Mouse (Mus musculus) heart, postnatal 36 days (tissue): Measurements from ENCODE around the gene Lpin1. TPM values are rescaled to one million over a fixed set of nuclear protein-coding genes. Genes with fewer than 3 reads are reported as not detected.
A peak's percentile ranks its signal among the peaks of the same experiment; 100 is the strongest.

ENCODE experiments used
- DNase-seq, 2 experiments: peaks; one replicate each; pipeline ENCODE4 v3.0.0; 2021 to 2022
- intact Hi-C: fragments of 180-260 bp; cut with DNase I; formaldehyde crosslinking; loops from one replicate; pipeline ENCODE4 v1.15.1; 2025
- total RNA-seq, 2 experiments: library from RNA; stranded (reverse); gene quantifications; 2 replicates each; pipeline ENCODE4 v1.2.3; 2021

Gene Lpin1
- 100 to 1,000 TPM; 106 to 172 TPM for total RNA-seq

DNA sequence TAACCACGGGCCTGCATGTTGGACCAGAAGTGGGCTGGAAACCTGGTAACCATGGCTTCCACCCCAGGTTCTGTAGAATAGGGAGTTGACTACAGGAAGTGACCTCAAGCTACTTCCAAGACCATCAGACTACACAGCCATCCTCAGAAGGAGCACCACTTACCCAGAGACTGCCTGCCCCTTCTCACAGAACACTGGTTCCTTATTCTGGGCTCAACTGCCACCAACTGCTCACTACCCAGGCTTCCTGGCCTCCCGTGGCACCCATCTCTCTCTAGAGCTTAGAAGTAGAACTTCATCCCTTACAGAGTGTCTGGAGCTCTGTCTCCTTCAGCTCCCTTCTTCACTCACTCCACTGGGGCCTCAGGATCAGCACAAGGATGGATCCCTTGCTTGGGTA, at the start of gene Lpin1:
Gene Lpin1 (minus strand): TSS at position 31 of the 400 bp plus-strand sequence.
- intact Hi-C loops = no loop called here
- DNase-seq = no peak

DNA sequence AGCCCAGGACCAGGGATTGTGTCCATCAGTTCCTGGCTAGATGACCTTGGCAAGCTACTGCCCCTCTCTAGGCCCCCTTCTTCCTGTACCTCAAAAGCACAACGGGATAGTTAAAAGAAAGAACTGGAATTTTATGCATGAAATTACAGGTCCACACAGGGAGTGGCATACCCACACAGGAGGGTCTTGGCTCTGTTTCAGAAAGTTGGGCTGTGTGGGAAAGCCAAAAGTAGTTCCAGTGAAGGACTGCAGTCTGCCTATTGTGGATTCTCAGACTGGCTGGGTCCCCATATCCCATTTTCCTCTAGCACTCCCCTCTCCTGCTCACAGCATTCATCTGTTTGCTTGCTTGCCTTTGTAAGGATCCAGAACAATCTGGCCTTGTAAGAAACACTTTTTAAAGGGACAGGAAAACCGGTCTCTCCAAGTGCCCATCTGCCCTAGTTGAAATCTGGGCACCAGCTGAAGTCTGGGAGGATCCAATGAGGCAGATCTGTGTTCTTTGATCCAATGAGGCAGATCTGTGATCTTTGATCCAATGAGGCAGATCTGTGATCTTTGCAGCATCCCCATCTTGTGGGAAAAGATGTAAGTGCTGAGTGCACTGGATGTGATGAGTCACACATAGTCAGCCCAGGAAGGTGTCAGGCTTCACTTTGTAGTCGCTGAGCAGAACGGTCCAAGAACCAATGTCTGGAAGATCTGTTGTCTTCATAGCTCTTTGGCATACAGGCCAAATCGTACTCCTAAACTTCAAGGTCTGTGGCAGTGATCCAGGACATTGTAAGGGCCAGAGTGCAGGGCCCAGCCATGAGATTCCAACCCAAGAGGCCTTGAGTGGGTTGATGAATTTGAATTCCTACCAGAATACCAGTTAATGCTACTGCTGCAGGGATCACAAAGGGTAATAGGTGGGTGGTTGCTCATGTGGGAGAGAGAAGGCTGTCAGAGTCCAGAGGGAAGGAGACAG, 46.4 kb upstream of the Lpin1 start:
- no peak for DNase-seq
- intact Hi-C loops = loop anchor here (5.0 kb wide), 1 partner anchor 90 kb away; no protein-coding TSS in a partner anchor

DNA sequence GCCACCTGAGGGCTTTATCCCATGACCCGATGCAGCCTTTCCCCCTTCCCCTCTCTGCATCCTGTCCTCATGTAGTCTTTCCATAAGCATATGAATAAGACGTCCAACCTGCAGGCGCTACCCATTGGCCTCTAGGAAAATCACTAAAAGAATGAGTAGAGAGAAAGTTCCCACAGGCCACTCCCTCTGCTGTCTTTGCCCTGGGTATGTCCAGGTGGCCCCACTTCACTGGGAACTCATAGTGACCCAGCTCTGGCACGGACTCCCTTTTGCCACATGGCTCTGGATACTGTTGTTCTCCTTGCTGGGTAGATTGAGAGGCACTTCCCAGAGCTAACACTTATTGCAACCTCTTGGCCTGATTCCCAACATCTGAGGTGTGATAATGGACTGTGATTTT, 44.8 kb upstream of the Lpin1 start:
- DNase-seq = no peak
- intact Hi-C loops = loop anchor here (5.0 kb wide), 1 partner anchor 88 kb away; no protein-coding TSS in a partner anchor

- intact Hi-C loops = no loop called here
- peak; percentile 78 to 79 for DNase-seq
Measured at GRCm38 (mm10) chr12:16653332-16654093, 42.7 kb upstream of the Lpin1 start, which contains the start of gene Ntsr2. Ntsr2 (plus strand) TSS chr12:16653382.

DNA sequence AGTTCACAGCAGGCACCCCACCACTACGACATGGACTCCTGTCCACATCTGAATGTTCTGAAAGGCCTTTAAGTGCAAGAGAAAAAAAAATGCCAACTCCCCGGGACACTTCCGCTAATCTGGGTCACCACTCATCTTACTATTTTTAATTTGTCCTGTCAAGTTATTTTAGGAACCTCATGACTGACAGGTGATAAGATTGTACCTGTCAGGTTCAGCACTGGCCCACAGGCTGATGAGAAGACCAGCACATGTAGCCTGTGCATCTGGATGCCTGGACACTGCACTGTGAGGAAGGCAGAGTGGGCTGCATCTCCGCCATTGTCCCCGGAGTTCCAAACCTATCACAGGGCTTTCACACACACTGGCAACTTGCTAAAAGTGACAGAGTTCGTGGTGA, 39.1 kb upstream of the Lpin1 start:
- no peak for DNase-seq
- intact Hi-C loops = no loop called here

GRCm38 (mm10) chr12:16648273-16648672, 37.5 kb upstream of the Lpin1 start:
- intact Hi-C loops = no loop called here
- no peak for DNase-seq

DNA sequence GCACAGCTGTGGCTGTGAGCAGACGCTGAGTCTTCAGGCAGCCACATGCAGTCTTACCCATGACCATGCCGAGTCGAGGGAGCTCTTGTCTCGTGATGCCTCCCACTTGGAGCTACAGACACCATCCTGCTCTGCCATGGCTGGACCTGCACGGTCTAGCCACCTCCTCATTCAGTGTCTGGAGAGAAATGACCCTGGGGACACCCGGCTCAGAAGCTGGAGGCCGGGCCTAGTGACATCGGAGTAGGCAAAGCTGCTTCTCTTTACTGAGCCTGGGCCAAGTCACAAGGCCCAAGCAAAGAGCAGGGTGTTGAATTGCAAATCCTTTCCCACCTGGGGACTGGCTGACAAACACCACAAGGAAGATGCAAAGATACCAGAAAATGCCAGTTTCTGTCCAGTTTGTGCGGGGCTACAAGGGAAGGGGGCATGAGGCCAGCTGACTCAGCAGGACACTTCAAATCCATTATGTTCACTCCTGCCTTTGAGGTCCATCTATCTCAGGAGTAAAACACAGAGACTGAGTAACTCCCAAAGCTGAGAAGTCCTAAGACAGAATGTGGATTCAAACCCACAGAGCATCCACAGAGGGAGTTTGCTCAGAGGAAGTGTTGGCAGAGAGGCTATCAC, 36.1 kb upstream of the Lpin1 start:
- intact Hi-C loops = no loop called here

DNA sequence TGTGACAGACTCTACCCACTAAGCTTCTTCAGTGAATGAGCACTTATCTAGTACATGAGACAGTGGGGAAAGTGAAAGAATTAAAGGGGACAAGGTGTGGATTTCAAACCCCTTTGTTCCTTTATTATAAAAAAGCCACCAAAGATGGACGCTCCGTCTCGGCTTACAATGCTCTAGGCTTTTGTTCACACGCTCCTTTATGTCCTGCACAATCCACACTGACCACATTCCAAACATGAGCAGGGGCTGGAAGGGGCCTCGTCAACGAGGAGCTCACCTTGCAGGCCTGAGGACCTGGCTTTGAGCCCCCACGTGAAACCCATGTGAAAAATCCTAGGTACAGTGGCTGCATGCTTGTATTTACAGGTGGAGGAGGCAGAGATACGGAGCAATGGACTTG, 33.9 kb upstream of the Lpin1 start:
- DNase-seq = no peak
- intact Hi-C loops = no loop called here

More for the DNA sequence above, 36.1 kb upstream of the Lpin1 start:
- no peak for DNase-seq

DNA sequence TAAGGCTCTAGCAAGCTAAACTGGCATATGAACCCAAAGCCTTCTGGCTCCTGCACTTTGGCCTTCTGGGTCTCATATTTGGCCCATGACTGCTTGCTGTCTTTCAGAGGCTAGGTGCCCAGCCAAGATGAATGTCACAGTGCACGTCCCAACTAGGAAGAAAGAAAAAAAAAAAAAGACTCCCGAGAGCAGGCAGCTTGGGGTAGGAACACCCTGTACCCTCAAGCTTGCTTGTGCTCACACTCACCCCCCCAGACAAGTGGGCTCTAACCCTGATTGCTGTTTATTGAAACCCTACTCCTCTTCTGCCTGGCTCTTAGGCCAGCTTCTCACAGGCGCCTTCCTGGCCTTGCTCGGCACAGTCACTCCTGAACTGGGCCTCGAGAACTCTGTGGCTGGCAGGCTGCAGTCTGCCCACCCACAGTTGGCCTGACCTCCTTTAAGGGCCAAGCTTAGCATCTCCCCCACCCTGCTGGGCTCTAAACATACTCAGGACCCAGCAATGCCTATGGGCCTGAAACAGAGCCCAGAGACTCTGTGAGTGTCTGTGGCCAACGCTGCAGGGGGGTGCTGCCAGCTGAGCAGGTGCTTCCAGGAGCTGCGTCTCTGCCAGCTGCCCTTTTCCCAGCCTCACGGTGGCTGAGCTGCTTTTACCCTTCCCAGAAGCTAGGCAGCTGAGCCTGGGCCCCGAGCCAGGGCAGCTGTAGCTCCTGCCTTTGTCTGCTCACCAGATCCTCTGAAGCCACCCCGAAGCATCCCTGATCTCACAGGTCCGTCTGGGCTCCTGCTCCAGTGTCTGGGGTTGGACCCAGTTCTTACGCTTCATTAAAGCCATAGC, 33.0 kb upstream of the Lpin1 start:
- intact Hi-C loops = no loop called here
- peak; percentile 57 to 70 for DNase-seq

DNA sequence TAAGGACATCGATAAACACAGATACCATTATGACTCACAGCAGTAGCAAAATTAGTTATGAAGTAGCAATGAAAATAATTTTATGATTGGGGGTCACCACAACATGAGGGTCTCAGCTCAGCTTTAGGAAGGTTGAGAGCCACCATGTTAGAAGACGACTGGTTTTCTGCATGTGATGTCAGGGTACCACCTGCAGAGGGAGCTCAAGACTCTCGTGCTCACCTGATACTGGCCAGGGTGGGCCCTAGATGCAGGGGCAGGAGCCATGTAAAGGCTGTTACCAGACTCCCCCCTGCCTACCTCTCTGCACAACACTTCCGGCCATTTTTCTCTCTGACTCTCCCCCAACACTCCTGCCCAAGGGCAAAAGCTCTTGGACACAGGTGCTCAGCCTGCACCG, 31.2 kb upstream of the Lpin1 start:
- intact Hi-C loops = no loop called here
- no peak for DNase-seq

DNA sequence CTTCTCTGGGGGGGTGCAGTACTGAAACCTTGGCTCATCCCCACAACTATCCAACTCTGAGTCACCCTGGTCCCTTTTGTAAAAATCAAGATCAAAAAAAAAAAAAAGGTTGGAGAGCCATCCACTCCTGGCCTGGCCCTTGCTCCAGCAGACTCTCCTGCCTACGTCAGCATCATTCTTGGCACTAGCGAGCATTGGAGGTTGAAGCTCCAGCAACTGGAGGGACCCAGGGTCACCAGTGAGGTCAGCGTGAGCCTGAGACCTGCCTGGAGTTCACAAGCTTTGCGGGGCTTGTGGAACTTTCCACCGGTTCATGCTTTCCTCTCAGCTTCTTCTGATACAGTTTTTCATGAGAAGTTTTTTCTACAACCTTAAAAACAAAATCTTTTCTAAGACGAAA, 29.3 kb upstream of the Lpin1 start:
- DNase-seq = no peak
- intact Hi-C loops = no loop called here

DNA sequence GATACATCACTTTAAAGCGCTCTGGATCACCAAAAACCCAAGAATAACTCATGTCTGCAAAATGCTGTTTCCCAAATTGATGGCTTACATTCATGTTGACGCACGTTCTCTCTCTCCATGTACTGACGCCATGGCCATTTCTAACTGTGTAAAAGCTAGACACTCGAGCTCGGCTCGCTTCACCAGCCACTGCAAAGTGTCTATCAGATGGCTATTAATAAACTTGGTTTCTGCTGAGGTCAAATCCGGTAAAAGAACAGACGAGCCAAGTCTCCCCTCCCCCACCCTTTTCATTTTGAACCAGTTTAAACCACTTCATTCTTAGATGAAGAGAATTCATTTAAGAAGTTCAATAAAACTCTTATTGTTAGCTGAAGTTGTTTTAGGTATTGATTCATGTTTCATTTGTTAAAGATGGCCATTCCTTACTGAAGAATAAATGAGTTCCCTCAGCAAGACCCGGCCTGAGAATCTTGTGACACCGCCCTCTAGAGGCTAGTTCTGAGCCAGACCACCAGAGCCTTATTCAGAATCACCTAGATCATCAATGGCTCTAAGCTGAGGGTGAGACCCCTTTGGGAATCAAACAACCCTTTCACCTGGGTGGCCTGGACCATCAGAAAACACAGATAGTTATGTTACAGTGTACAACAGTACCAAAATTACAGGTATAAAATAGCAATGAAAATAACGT, 28.5 kb upstream of the Lpin1 start:
- DNase-seq = peak in 1 of 2 experiments; percentile 29
- intact Hi-C loops = loop anchor here (1.0 kb wide), 1 partner anchor 71 kb away; no protein-coding TSS in a partner anchor

- intact Hi-C loops = no loop called here
- DNase-seq = no peak
Measured at GRCm38 (mm10) chr12:16635816-16636215, 25.1 kb upstream of the Lpin1 start.

GRCm38 (mm10) chr12:16634075-16634813, 23.5 kb upstream of the Lpin1 start:
- intact Hi-C loops = loop anchor here (1.0 kb wide), 1 partner anchor 66 kb away; no protein-coding TSS in a partner anchor
- peak; percentile 64 to 77 for DNase-seq

DNA sequence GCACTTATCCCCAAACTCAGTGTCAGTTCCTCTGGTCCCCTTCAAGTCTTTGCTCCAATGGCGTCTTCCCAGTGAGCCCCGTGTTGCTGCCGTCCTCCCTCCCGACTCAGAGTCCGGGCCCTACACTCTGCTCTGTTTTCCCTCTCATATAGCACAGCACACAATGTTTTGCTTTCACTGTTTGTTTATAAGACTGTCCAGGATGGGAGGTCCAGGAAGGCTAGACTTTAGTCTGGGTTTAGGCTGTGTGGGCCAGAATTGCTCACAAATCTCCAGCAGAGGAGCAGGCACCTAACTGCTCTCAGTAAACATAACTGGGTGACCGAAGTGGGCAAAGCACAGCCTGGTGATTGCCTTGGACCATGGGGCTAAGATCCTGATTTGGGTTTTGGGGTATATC, 22.5 kb upstream of the Lpin1 start:
- no peak for DNase-seq
- intact Hi-C loops = no loop called here

DNA sequence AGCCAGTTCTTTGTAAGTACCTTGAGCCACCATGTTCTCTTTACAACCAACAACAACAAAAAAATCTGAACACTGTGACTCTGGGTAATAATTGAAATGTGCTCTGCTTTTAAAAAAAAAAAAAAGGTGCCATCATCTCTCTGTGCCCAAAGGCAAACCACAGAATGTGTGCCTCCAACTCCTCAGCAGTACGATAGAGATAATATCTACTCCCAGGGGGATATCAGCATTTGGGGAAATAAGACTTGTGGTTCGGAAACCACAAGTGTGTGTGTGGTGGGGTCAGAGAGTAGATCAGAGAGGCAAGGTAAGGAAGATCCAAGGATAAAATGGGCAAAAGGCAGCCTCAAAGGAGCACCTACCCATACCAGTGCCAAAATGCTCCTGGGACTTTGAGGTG, 20.7 kb upstream of the Lpin1 start:
- no peak for DNase-seq
- intact Hi-C loops = no loop called here

DNA sequence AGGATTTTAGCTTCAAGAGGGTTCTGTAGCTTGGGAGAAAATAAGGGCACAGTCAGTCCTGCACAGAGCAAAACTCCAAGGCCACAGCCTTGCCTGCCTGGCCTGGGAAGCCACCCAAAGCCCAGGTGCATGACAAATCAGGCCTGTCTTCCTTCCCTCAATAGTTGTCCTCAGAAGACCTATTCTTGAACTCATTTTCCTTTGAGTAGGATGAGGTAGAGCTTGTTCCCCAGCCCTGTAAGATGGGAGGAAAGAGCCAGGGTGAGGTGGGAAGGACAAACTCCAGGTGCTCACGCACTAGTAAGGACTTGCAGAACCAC, 20.1 kb upstream of the Lpin1 start:
- DNase-seq = no peak
- intact Hi-C loops = no loop called here

GRCm38 (mm10) chr12:16630152-16630865, 19.5 kb upstream of the Lpin1 start:
- intact Hi-C loops = no loop called here
- DNase-seq = peak; percentile 43 to 62
